Mouse (Mus musculus) T-helper 17 cell (primary cell): Measurements from ENCODE around the gene Wdr73.

Experiments used
- in situ Hi-C, 2 experiments: fragments of 300-600 bp; cut with MboI, MseI; formaldehyde crosslinking; loops; 1 replicate in 1 of 2; 2 replicates in 1 of 2; pipeline ENCODE4 v1.15.1; 2025; ENCODE audit warnings: high pct_unique_total_duplicates in 2 of 2

Wdr73 gene

GRCm38 (mm10) chr7:80860227-80860626 is 40.8 kb downstream of the Wdr73 start:
- in situ Hi-C loops, result no loop called here

GRCm38 (mm10) chr7:80857181-80857580 is 43.9 kb downstream of the Wdr73 start:
- in situ Hi-C loops, result no loop called here

GRCm38 (mm10) chr7:80855316-80855715 is 45.8 kb downstream of the Wdr73 start:
- in situ Hi-C loops, result no loop called here

GRCm38 (mm10) chr7:80853218-80853617 is 47.9 kb downstream of the Wdr73 start:
- in situ Hi-C loops, result loop anchor here (5.0 kb wide), 3 partner anchors 46 to 479 kb away; no protein-coding TSS in a partner anchor

GRCm38 (mm10) chr7:80850520-80850919 is 50.5 kb downstream of the Wdr73 start:
- in situ Hi-C loops, result loop anchor here (5.0 kb wide), 3 partner anchors 43 to 482 kb away; no protein-coding TSS in a partner anchor

- in situ Hi-C loops, result loop anchor here (5.0 kb wide), 3 partner anchors 42 to 483 kb away; no protein-coding TSS in a partner anchor
Observed at GRCm38 (mm10) chr7:80849710-80850109, 51.4 kb downstream of the Wdr73 start.

GRCm38 (mm10) chr7:80849267-80849666 is 51.8 kb downstream of the Wdr73 start:
- in situ Hi-C loops, result no loop called here

- in situ Hi-C loops, result no loop called here
Observed at GRCm38 (mm10) chr7:80846709-80847108, 54.4 kb downstream of the Wdr73 start.

- in situ Hi-C loops, result no loop called here
Observed at GRCm38 (mm10) chr7:80846280-80846678, 54.8 kb downstream of the Wdr73 start.

GRCm38 (mm10) chr7:80845621-80846279 is 55.3 kb downstream of the Wdr73 start:
- in situ Hi-C loops, result no loop called here

GRCm38 (mm10) chr7:80844691-80845090 is 56.4 kb downstream of the Wdr73 start:
- in situ Hi-C loops, result no loop called here

- in situ Hi-C loops, result no loop called here
Observed at GRCm38 (mm10) chr7:80843910-80844640, 57.0 kb downstream of the Wdr73 start.

GRCm38 (mm10) chr7:80843176-80843575 is 57.9 kb downstream of the Wdr73 start:
- in situ Hi-C loops, result no loop called here

GRCm38 (mm10) chr7:80842132-80842531 is 58.9 kb downstream of the Wdr73 start:
- in situ Hi-C loops, result no loop called here

- in situ Hi-C loops, result no loop called here
Observed at GRCm38 (mm10) chr7:80840937-80841336, 60.1 kb downstream of the Wdr73 start.
